Mouse (Mus musculus) c-Kit-positive CD71-positive TER-119-positive erythroid progenitor cells, embryonic 14.5 days (primary cell): ENCODE data around the gene Tmc6.

Source experiments
- DNase-seq: peaks from one replicate; pipeline ENCODE4 v3.0.0-alpha.2; 2013; ENCODE audit warnings: low spot score

Gene Tmc6

GRCm38 (mm10) chr11:117751544-117751943 is 30.5 kb downstream of the Tmc6 start:
- no peak for DNase-seq

- no peak for DNase-seq
Measured at GRCm38 (mm10) chr11:117749414-117749813, 32.6 kb downstream of the Tmc6 start.

GRCm38 (mm10) chr11:117748628-117749027 is 33.4 kb downstream of the Tmc6 start:
- no peak for DNase-seq

- no peak for DNase-seq
Measured at GRCm38 (mm10) chr11:117743454-117744030, 38.5 kb downstream of the Tmc6 start.

GRCm38 (mm10) chr11:117742715-117743114 is 39.3 kb downstream of the Tmc6 start:
- DNase-seq: no peak

GRCm38 (mm10) chr11:117742243-117742642 is 39.8 kb downstream of the Tmc6 start:
- DNase-seq: no peak

GRCm38 (mm10) chr11:117741128-117741527 is 40.9 kb downstream of the Tmc6 start:
- DNase-seq: no peak

- no peak for DNase-seq
Measured at GRCm38 (mm10) chr11:117738123-117738522, 43.9 kb downstream of the Tmc6 start.

- DNase-seq: no peak
Measured at GRCm38 (mm10) chr11:117736037-117736689, 45.8 kb downstream of the Tmc6 start.

- no peak for DNase-seq
Measured at GRCm38 (mm10) chr11:117731470-117731869, 50.5 kb downstream of the Tmc6 start.

GRCm38 (mm10) chr11:117730490-117730838 is 51.5 kb downstream of the Tmc6 start:
- DNase-seq: no peak

- DNase-seq: no peak
Measured at GRCm38 (mm10) chr11:117729798-117730489, 52.1 kb downstream of the Tmc6 start.

GRCm38 (mm10) chr11:117729341-117729740 is 52.7 kb downstream of the Tmc6 start:
- DNase-seq: no peak

GRCm38 (mm10) chr11:117728841-117729240 is 53.2 kb downstream of the Tmc6 start:
- DNase-seq: no peak

- no peak for DNase-seq
Measured at GRCm38 (mm10) chr11:117728245-117728644, 53.8 kb downstream of the Tmc6 start.

- DNase-seq: no peak
Measured at GRCm38 (mm10) chr11:117727031-117727430, 55.0 kb downstream of the Tmc6 start.

GRCm38 (mm10) chr11:117724604-117725301 is 57.2 kb downstream of the Tmc6 start:
- DNase-seq: no peak

- no peak for DNase-seq
Measured at GRCm38 (mm10) chr11:117718838-117719237, 63.2 kb downstream of the Tmc6 start.
